Mouse (Mus musculus) midbrain, embryonic 13.5 days (tissue): ENCODE measurements at regions not wholly inside any gene's neighbourhood (a gene's known extent, or its start where the extent isn't known, plus 50 kb on each side); places are given as distances from the start of the nearest gene placed in this dataset.

Source experiments
- ATAC-seq: fragments of 200-750 bp; cut with Nextera tagmentation; 2 replicates; pipeline ENCODE4 v1.8.0; 2017; ENCODE audit warnings: mild to moderate bottlenecking, moderate TSS enrichment, moderate library complexity
- H3K27ac ChIP-seq: fragments of 300-500 bp; sonication (generic); 2 replicates; pipeline ENCODE4 v1.5.1; 2015; ENCODE audit warnings: inconsistent platforms, mild to moderate bottlenecking, moderate library complexity
- H3K27me3 ChIP-seq: fragments of 300-500 bp; sonication (generic); 2 replicates; pipeline ENCODE4 v1.6.1; 2015; ENCODE audit warnings: mild to moderate bottlenecking, inconsistent platforms
- H3K36me3 ChIP-seq: fragments of 300-500 bp; sonication (generic); 2 replicates; pipeline ENCODE4 v1.6.1; 2015; ENCODE audit warnings: mild to moderate bottlenecking, inconsistent platforms
- H3K4me1 ChIP-seq: fragments of 300-500 bp; sonication (generic); replicated peaks from 2 replicates; pipeline ENCODE4 v1.6.1; 2015; ENCODE audit warnings: inconsistent platforms
- H3K4me2 ChIP-seq: fragments of 300-500 bp; sonication (generic); replicated peaks from 2 replicates; pipeline ENCODE4 v1.6.1; 2015; ENCODE audit warnings: moderate library complexity, mild to moderate bottlenecking, inconsistent platforms
- H3K4me3 ChIP-seq: fragments of 300-500 bp; sonication (generic); replicated peaks from 2 replicates; pipeline ENCODE4 v1.5.1; 2015; ENCODE audit warnings: mild to moderate bottlenecking, inconsistent platforms
- H3K9ac ChIP-seq: fragments of 300-500 bp; sonication (generic); replicated peaks from 2 replicates; pipeline ENCODE4 v1.6.1; 2015; ENCODE audit warnings: mild to moderate bottlenecking, inconsistent platforms
- H3K9me3 ChIP-seq: fragments of 300-500 bp; sonication (generic); 2 replicates; pipeline ENCODE4 v1.6.1; 2016; ENCODE audit warnings: mild to moderate bottlenecking, inconsistent platforms
- WGBS: fragments of 180-500 bp; shearing (Covaris S2); methylation state at CpG from one replicate; pipeline ENCODE4 v1.1.7; 2015; 5-methylcytosine and 5-hydroxymethylcytosine counted together

GRCm38 (mm10) chr1:148863582-148863981 is 1097.5 kb downstream of the Pla2g4a start:
- Histone ChIP-seq H3K9me3 (no peaks in the 10 kb centered on the region), H3K4me3 (no peak overlapping the region), H3K27ac (no peak overlapping the region), H3K4me2 (no peak overlapping the region), H3K36me3 (no peaks in the 10 kb centered on the region), H3K9ac (no peak overlapping the region), H3K4me1 (no peaks in the 10 kb centered on the region), H3K27me3 (no peaks in the 10 kb centered on the region)
- WGBS, result 83% methylated on average over 2 of the region's 2 CpGs
- ATAC-seq, result no peak

GRCm38 (mm10) chr1:148852990-148853389 is 1108.1 kb downstream of the Pla2g4a start:
- 94% methylated on average over 1 of the region's 1 CpGs for WGBS
- H3K9me3 ChIP-seq, result no peaks in the 10 kb centered on the region
- ATAC-seq, result no peak

GRCm38 (mm10) chr1:148846595-148846994 is 1114.5 kb downstream of the Pla2g4a start:
- Histone ChIP-seq H3K4me3 (no peak overlapping the region), H3K4me1 (no peaks in the 10 kb centered on the region), H3K27ac (no peak overlapping the region), H3K4me2 (no peak overlapping the region), H3K36me3 (no peaks in the 10 kb centered on the region), H3K27me3 (no peaks in the 10 kb centered on the region), H3K9ac (no peak overlapping the region), H3K9me3 (no peaks in the 10 kb centered on the region)
- no peak for ATAC-seq
- WGBS, result 89% methylated on average over 2 of the region's 2 CpGs

More at GRCm38 (mm10) chr1:148852990-148853389, 1108.1 kb downstream of the Pla2g4a start:
- Histone ChIP-seq H3K27me3 (no peaks in the 10 kb centered on the region), H3K9ac (no peak overlapping the region), H3K4me3 (no peak overlapping the region), H3K36me3 (no peaks in the 10 kb centered on the region), H3K27ac (no peak overlapping the region), H3K4me2 (no peak overlapping the region), H3K4me1 (no peaks in the 10 kb centered on the region)

DNA sequence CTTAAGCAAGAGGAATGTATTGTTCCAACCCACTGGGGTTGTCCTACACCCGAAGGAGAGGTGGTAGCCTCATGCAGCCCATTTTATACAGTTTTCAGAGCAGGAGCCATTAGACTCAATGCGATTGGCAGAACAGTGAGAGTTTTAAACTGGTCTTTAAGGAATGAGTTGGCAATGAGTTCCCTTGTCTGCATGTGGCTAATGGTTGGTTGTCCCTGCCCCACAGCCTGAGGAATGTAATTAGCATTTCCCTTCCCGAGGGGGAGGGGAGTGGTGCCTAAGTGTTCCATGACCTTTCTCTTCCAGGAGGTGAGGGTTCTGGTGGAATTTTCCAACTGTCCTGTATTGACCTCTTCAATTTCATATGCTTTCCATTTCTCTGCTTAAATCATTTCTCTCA is 1137.9 kb downstream of the Pla2g4a start:
- no peak for ATAC-seq
- H3K4me3 ChIP-seq, result no peak overlapping the region
- no peak overlapping the region for H3K4me2 ChIP-seq
- H3K9me3 ChIP-seq, result no peaks in the 10 kb centered on the region
- no peaks in the 10 kb centered on the region for H3K27me3 ChIP-seq
- no peaks in the 10 kb centered on the region for H3K4me1 ChIP-seq
- H3K27ac ChIP-seq, result no peak overlapping the region
- no peak overlapping the region for H3K9ac ChIP-seq
- WGBS, result 53% methylated on average over 3 of the region's 3 CpGs
- H3K36me3 ChIP-seq, result no peaks in the 10 kb centered on the region

GRCm38 (mm10) chr1:148808707-148809106 is 1152.4 kb downstream of the Pla2g4a start:
- Histone ChIP-seq H3K9me3 (no peaks in the 10 kb centered on the region), H3K36me3 (no peaks in the 10 kb centered on the region), H3K4me3 (no peak overlapping the region), H3K4me1 (no peaks in the 10 kb centered on the region), H3K27me3 (no peaks in the 10 kb centered on the region), H3K27ac (no peak overlapping the region), H3K4me2 (no peak overlapping the region), H3K9ac (no peak overlapping the region)
- no peak for ATAC-seq

DNA sequence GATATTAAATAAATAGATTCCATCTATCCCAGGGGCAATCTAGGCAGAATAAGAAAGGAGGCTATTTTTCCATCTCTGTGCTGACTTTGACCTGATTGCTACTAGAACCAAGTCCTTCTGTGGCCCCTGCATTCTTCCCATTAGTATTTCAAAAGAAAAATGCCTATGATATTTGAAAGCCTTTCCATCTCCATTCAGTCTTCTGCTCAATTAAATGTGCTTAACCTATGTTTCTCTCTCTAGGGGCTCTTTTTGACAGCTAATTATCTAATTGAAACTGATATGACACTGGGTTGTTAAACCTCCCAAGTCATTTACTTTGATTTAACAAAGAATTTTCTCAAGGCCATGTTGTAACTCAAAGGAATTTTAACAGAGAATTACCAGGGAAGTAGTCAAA is 1164.0 kb downstream of the Pla2g4a start:
- Histone ChIP-seq H3K4me1 (no peaks in the 10 kb centered on the region), H3K4me2 (no peak overlapping the region), H3K9me3 (no peaks in the 10 kb centered on the region), H3K36me3 (no peaks in the 10 kb centered on the region), H3K9ac (no peak overlapping the region), H3K4me3 (no peak overlapping the region), H3K27me3 (no peaks in the 10 kb centered on the region), H3K27ac (no peak overlapping the region)
- ATAC-seq, result peak; percentile 53; the same call in 1 of the 2 replicates

DNA sequence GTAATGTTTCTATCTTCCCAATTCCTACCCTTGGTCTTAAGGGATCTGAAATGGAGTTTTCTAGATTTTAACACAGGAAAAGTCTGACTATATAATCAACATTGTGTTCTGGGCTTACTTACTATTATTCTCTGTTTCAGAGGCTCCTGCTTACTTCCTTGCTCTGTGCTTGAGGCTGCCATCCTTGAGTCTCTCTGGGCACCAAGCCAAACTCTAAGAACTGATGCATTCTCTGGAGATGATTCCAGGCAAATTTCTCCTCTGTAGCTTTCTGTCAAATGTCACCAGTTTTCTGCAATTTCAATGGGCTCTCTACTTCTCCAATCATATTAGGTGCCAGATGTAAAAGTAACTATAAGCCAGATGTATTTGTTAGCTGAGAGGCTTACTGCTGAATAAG is 1210.3 kb downstream of the Pla2g4a start:
- Histone ChIP-seq H3K36me3 (no peaks in the 10 kb centered on the region), H3K9ac (no peak overlapping the region)
- ATAC-seq, result no peak

GRCm38 (mm10) chr1:148722106-148722505 is 1239.0 kb downstream of the Pla2g4a start:
- Histone ChIP-seq H3K9me3 (no peaks in the 10 kb centered on the region), H3K9ac (no peak overlapping the region), H3K4me2 (no peak overlapping the region), H3K27ac (no peak overlapping the region), H3K4me1 (0 out of 2 replicates have a peak, but pooled peaks cover 4% of the 10 kb centered on the region), H3K4me3 (no peak overlapping the region), H3K27me3 (no peaks in the 10 kb centered on the region), H3K36me3 (no peaks in the 10 kb centered on the region)
- WGBS, result 52% methylated on average over 1 of the region's 1 CpGs
- no peak for ATAC-seq

More for the DNA sequence above, 1210.3 kb downstream of the Pla2g4a start:
- Histone ChIP-seq H3K4me3 (no peak overlapping the region), H3K9me3 (no peaks in the 10 kb centered on the region), H3K4me2 (no peak overlapping the region), H3K4me1 (no peaks in the 10 kb centered on the region), H3K27me3 (no peaks in the 10 kb centered on the region), H3K27ac (no peak overlapping the region)

GRCm38 (mm10) chr1:148721409-148721808 is 1239.7 kb downstream of the Pla2g4a start:
- H3K4me1 ChIP-seq, result 0 out of 2 replicates have a peak, but pooled peaks cover 4% of the 10 kb centered on the region
- no peaks in the 10 kb centered on the region for H3K27me3 ChIP-seq
- no peak overlapping the region for H3K4me3 ChIP-seq
- H3K9me3 ChIP-seq, result no peaks in the 10 kb centered on the region
- H3K36me3 ChIP-seq, result no peaks in the 10 kb centered on the region
- H3K9ac ChIP-seq, result no peak overlapping the region
- H3K4me2 ChIP-seq, result no peak overlapping the region
- no peak overlapping the region for H3K27ac ChIP-seq
- ATAC-seq, result no peak
- WGBS, result 67% methylated on average over 1 of the region's 1 CpGs

- Histone ChIP-seq H3K9me3 (no peaks in the 10 kb centered on the region), H3K4me2 (no peak overlapping the region), H3K4me1 (0 out of 2 replicates have a peak, but pooled peaks cover 4% of the 10 kb centered on the region), H3K9ac (no peak overlapping the region), H3K27me3 (no peaks in the 10 kb centered on the region), H3K36me3 (no peaks in the 10 kb centered on the region), H3K27ac (no peak overlapping the region), H3K4me3 (no peak overlapping the region)
- no peak for ATAC-seq
- WGBS, result 48% methylated on average over 4 of the region's 4 CpGs
Observed at GRCm38 (mm10) chr1:148720980-148721379, 1240.1 kb downstream of the Pla2g4a start.

- H3K9me3 ChIP-seq, result no peaks in the 10 kb centered on the region
- no peaks in the 10 kb centered on the region for H3K36me3 ChIP-seq
- H3K27me3 ChIP-seq, result no peaks in the 10 kb centered on the region
- H3K4me2 ChIP-seq, result no peak overlapping the region
- H3K4me3 ChIP-seq, result no peak overlapping the region
- no peak overlapping the region for H3K27ac ChIP-seq
- peak; percentile 14; the same call in 1 of the 2 replicates for ATAC-seq
- no peak overlapping the region for H3K9ac ChIP-seq
- no peaks in the 10 kb centered on the region for H3K4me1 ChIP-seq
Observed at GRCm38 (mm10) chr1:148708084-148708483, 1253.0 kb downstream of the Pla2g4a start.

DNA sequence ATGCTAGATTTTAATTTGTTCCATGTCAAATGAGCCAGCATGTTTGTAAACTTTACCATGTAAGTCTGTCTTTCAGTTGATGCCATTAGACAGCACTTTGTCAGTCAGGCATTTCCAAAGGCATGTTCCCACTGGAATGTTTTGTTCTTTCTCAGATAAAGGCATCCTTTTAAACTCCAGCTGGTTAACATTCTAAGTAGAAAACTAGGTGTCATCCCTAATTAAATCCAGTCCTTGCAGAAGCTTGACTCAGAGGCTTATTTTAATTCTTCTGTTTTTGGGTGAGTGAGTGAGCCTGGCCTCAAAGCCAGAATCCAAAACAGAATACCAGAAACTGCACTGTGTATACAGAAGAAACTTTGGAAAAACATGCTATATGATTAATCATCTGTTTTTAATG is 1253.4 kb downstream of the Pla2g4a start:
- Histone ChIP-seq H3K27me3 (no peaks in the 10 kb centered on the region), H3K9ac (no peak overlapping the region), H3K36me3 (no peaks in the 10 kb centered on the region), H3K9me3 (no peaks in the 10 kb centered on the region), H3K4me1 (no peaks in the 10 kb centered on the region), H3K4me2 (no peak overlapping the region), H3K27ac (no peak overlapping the region), H3K4me3 (no peak overlapping the region)
- ATAC-seq, result no peak

GRCm38 (mm10) chr1:148706271-148706807 is 1254.8 kb downstream of the Pla2g4a start:
- Histone ChIP-seq H3K4me3 (no peak overlapping the region), H3K4me1 (no peaks in the 10 kb centered on the region), H3K27ac (no peak overlapping the region), H3K36me3 (no peaks in the 10 kb centered on the region), H3K4me2 (no peak overlapping the region), H3K27me3 (no peaks in the 10 kb centered on the region), H3K9ac (no peak overlapping the region), H3K9me3 (no peaks in the 10 kb centered on the region)
- WGBS, result 58% methylated on average over 5 of the region's 5 CpGs
- no peak for ATAC-seq
